Mouse (Mus musculus): Measurements from ENCODE around the gene Prss32. TPM values are rescaled to one million over a fixed set of nuclear protein-coding genes. Genes with fewer than 3 reads are reported as not detected.

Gene Prss32
- 0.15 TPM in 1 of 2 replicates, not detected in the other for polyA plus RNA-seq (2015; fragmentation: Nextera tagmentation; extraction: Ambion mirVana)

- peak within 1 kb of the TSS; percentile 24 for H3K4me3 ChIP-seq
- H3K4me1 ChIP-seq = peaks cover 9% of the 10 kb centered on the region; the same call in 1 of the 2 replicates
- no peak within 1 kb of the TSS for H3K27ac ChIP-seq (replicated peaks)
- no peaks in the 10 kb centered on the region for H3K9me3 ChIP-seq
- peaks cover 13% of the 10 kb centered on the region for H3K27me3 ChIP-seq (replicated peaks)
- H3K36me3 ChIP-seq = no peaks in the 10 kb centered on the region
- H3K4me2 ChIP-seq = peak within 1 kb of the TSS; percentile 55
- WGBS = 7% methylated on average over 19 of the region's 19 CpGs
- no peak for ATAC-seq (ENCODE audit: extremely low read depth, insufficient number of reproducible peaks, low FRiP score, low TSS enrichment)
- peak within 1 kb of the TSS; percentile 33; the same call in 1 of the 2 replicates for H3K9ac ChIP-seq
Measured at GRCm38 (mm10) chr17:23843812-23844273, at the start of gene Prss32, which contains the start of gene Prss41. Gene Prss32, plus strand, starts transcription at chr17:23843855. Gene Prss41, minus strand, starts transcription at chr17:23844172.

- peaks cover 6% of the 10 kb centered on the region; the same call in 1 of the 2 replicates for H3K36me3 ChIP-seq
- WGBS = 91% methylated on average over 8 of the region's 8 CpGs
- no peaks in the 10 kb centered on the region for H3K27me3 ChIP-seq (replicated peaks)
- H3K4me2 ChIP-seq = no peak overlapping the region
- no peaks in the 10 kb centered on the region for H3K9me3 ChIP-seq
- no peak overlapping the region for H3K4me3 ChIP-seq
- no peak overlapping the region for H3K9ac ChIP-seq
- peaks cover 11% of the 10 kb centered on the region for H3K4me1 ChIP-seq
- H3K27ac ChIP-seq (replicated peaks) = no peak overlapping the region
- ATAC-seq (ENCODE audit: extremely low read depth, insufficient number of reproducible peaks, low FRiP score, low TSS enrichment) = no peak
Measured at GRCm38 (mm10) chr17:23795323-23795722, 48.3 kb upstream of the Prss32 start.

GRCm38 (mm10) chr17:23797316-23797715, 46.3 kb upstream of the Prss32 start:
- Histone ChIP-seq H3K27me3 (replicated peaks) (no peaks in the 10 kb centered on the region), H3K27ac (replicated peaks) (no peak overlapping the region), H3K4me1 (0 out of 2 replicates have a peak, but pooled peaks cover 2% of the 10 kb centered on the region), H3K9me3 (no peaks in the 10 kb centered on the region), H3K4me3 (no peak overlapping the region), H3K9ac (no peak overlapping the region), H3K4me2 (no peak overlapping the region), H3K36me3 (peaks cover 6% of the 10 kb centered on the region; the same call in 1 of the 2 replicates)
- 57% methylated on average over 7 of the region's 7 CpGs for WGBS
- ATAC-seq (ENCODE audit: extremely low read depth, insufficient number of reproducible peaks, low FRiP score, low TSS enrichment) = no peak

GRCm38 (mm10) chr17:23801627-23802026, 42.0 kb upstream of the Prss32 start:
- no peak overlapping the region for H3K4me3 ChIP-seq
- ATAC-seq (ENCODE audit: extremely low read depth, insufficient number of reproducible peaks, low FRiP score, low TSS enrichment) = no peak
- 92% methylated on average over 10 of the region's 10 CpGs for WGBS

GRCm38 (mm10) chr17:23802746-23803365, 40.8 kb upstream of the Prss32 start:
- peak; percentile 92 for ATAC-seq (ENCODE audit: extremely low read depth, insufficient number of reproducible peaks, low FRiP score, low TSS enrichment)
- Histone ChIP-seq H3K4me1 (peaks cover 35% of the 10 kb centered on the region), H3K9me3 (no peaks in the 10 kb centered on the region), H3K4me2 (peak overlapping the region; percentile 92), H3K27me3 (replicated peaks) (no peaks in the 10 kb centered on the region), H3K9ac (peak overlapping the region; percentile 99), H3K27ac (replicated peaks) (peak overlapping the region; percentile 97), H3K4me3 (peak overlapping the region; percentile 86), H3K36me3 (peaks cover 15% of the 10 kb centered on the region)
- under 1% methylated on average over 60 of the region's 60 CpGs for WGBS

More at GRCm38 (mm10) chr17:23801627-23802026, 42.0 kb upstream of the Prss32 start:
- no peaks in the 10 kb centered on the region for H3K27me3 ChIP-seq (replicated peaks)
- H3K27ac ChIP-seq (replicated peaks) = no peak overlapping the region
- no peaks in the 10 kb centered on the region for H3K9me3 ChIP-seq
- 0 out of 2 replicates have a peak, but pooled peaks cover 3% of the 10 kb centered on the region for H3K36me3 ChIP-seq
- peaks cover 25% of the 10 kb centered on the region for H3K4me1 ChIP-seq
- no peak overlapping the region for H3K9ac ChIP-seq
- H3K4me2 ChIP-seq = no peak overlapping the region

- Histone ChIP-seq H3K9me3 (no peaks in the 10 kb centered on the region), H3K4me2 (peak overlapping the region; percentile 92), H3K9ac (peak overlapping the region; percentile 99), H3K36me3 (peaks cover 21% of the 10 kb centered on the region), H3K4me3 (peak overlapping the region; percentile 86), H3K27ac (replicated peaks) (peak overlapping the region; percentile 97), H3K4me1 (peaks cover 35% of the 10 kb centered on the region), H3K27me3 (replicated peaks) (no peaks in the 10 kb centered on the region)
- 1% methylated on average over 58 of the region's 83 CpGs for WGBS
- peak; percentile 72 for ATAC-seq (ENCODE audit: extremely low read depth, insufficient number of reproducible peaks, low FRiP score, low TSS enrichment)
Measured at GRCm38 (mm10) chr17:23803366-23804041, 40.2 kb upstream of the Prss32 start.

GRCm38 (mm10) chr17:23804426-23805085, 39.1 kb upstream of the Prss32 start:
- H3K4me2 ChIP-seq = peak overlapping the region; percentile 92
- no peak for ATAC-seq (ENCODE audit: extremely low read depth, insufficient number of reproducible peaks, low FRiP score, low TSS enrichment)
- H3K9me3 ChIP-seq = no peaks in the 10 kb centered on the region
- peak overlapping the region; percentile 99 for H3K9ac ChIP-seq
- peaks cover 35% of the 10 kb centered on the region for H3K4me1 ChIP-seq
- under 1% methylated on average over 8 of the region's 8 CpGs for WGBS
- peak overlapping the region; percentile 86 for H3K4me3 ChIP-seq
- H3K27me3 ChIP-seq (replicated peaks) = no peaks in the 10 kb centered on the region
- H3K36me3 ChIP-seq = peaks cover 32% of the 10 kb centered on the region
- H3K27ac ChIP-seq (replicated peaks) = peak overlapping the region; percentile 97

GRCm38 (mm10) chr17:23806867-23807266, 36.8 kb upstream of the Prss32 start:
- H3K9me3 ChIP-seq = no peaks in the 10 kb centered on the region
- H3K4me1 ChIP-seq = peaks cover 35% of the 10 kb centered on the region
- H3K27me3 ChIP-seq (replicated peaks) = no peaks in the 10 kb centered on the region
- H3K27ac ChIP-seq (replicated peaks) = peak overlapping the region; percentile 30; the same call in 1 of the 2 replicates
- H3K36me3 ChIP-seq = peaks cover 52% of the 10 kb centered on the region
- H3K4me3 ChIP-seq = peak overlapping the region; percentile 86; the same call in 1 of the 2 replicates
- H3K9ac ChIP-seq = peak overlapping the region; percentile 99
- ATAC-seq (ENCODE audit: extremely low read depth, insufficient number of reproducible peaks, low FRiP score, low TSS enrichment) = no peak
- WGBS = 73% methylated on average over 25 of the region's 25 CpGs
- H3K4me2 ChIP-seq = peak overlapping the region; percentile 92

GRCm38 (mm10) chr17:23807918-23808317, 35.7 kb upstream of the Prss32 start:
- 88% methylated on average over 3 of the region's 3 CpGs for WGBS
- Histone ChIP-seq H3K27ac (replicated peaks) (no peak overlapping the region), H3K9ac (no peak overlapping the region), H3K27me3 (replicated peaks) (no peaks in the 10 kb centered on the region), H3K36me3 (peaks cover 62% of the 10 kb centered on the region), H3K4me1 (peaks cover 30% of the 10 kb centered on the region), H3K4me3 (no peak overlapping the region), H3K9me3 (no peaks in the 10 kb centered on the region), H3K4me2 (no peak overlapping the region)
- no peak for ATAC-seq (ENCODE audit: extremely low read depth, insufficient number of reproducible peaks, low FRiP score, low TSS enrichment)

GRCm38 (mm10) chr17:23815641-23816040, 28.0 kb upstream of the Prss32 start:
- Histone ChIP-seq H3K4me1 (no peaks in the 10 kb centered on the region), H3K27ac (replicated peaks) (no peak overlapping the region), H3K4me3 (no peak overlapping the region), H3K9me3 (no peaks in the 10 kb centered on the region), H3K27me3 (replicated peaks) (no peaks in the 10 kb centered on the region), H3K4me2 (no peak overlapping the region), H3K9ac (no peak overlapping the region), H3K36me3 (peaks cover 98% of the 10 kb centered on the region)
- ATAC-seq (ENCODE audit: extremely low read depth, insufficient number of reproducible peaks, low FRiP score, low TSS enrichment) = no peak
- 97% methylated on average over 16 of the region's 16 CpGs for WGBS

- peaks cover 100% of the 10 kb centered on the region for H3K36me3 ChIP-seq
- H3K4me2 ChIP-seq = no peak overlapping the region
- ATAC-seq (ENCODE audit: extremely low read depth, insufficient number of reproducible peaks, low FRiP score, low TSS enrichment) = no peak
- H3K9ac ChIP-seq = no peak overlapping the region
- no peaks in the 10 kb centered on the region for H3K27me3 ChIP-seq (replicated peaks)
- 90% methylated on average over 8 of the region's 8 CpGs for WGBS
- H3K4me3 ChIP-seq = no peak overlapping the region
- no peak overlapping the region for H3K27ac ChIP-seq (replicated peaks)
- peaks cover 6% of the 10 kb centered on the region; the same call in 1 of the 2 replicates for H3K4me1 ChIP-seq
- H3K9me3 ChIP-seq = no peaks in the 10 kb centered on the region
Measured at GRCm38 (mm10) chr17:23818579-23818978, 25.1 kb upstream of the Prss32 start.

Data from heart, embryonic 13.5 days (tissue).